Mouse (Mus musculus): Measurements from ENCODE around the gene Reln. TPM values are rescaled to one million over a fixed set of nuclear protein-coding genes. Genes with fewer than 3 reads are reported as not detected.

The Reln gene
- total RNA-seq, 2 experiments from 2014 or later = 2.2 to 3.4 TPM

DNA sequence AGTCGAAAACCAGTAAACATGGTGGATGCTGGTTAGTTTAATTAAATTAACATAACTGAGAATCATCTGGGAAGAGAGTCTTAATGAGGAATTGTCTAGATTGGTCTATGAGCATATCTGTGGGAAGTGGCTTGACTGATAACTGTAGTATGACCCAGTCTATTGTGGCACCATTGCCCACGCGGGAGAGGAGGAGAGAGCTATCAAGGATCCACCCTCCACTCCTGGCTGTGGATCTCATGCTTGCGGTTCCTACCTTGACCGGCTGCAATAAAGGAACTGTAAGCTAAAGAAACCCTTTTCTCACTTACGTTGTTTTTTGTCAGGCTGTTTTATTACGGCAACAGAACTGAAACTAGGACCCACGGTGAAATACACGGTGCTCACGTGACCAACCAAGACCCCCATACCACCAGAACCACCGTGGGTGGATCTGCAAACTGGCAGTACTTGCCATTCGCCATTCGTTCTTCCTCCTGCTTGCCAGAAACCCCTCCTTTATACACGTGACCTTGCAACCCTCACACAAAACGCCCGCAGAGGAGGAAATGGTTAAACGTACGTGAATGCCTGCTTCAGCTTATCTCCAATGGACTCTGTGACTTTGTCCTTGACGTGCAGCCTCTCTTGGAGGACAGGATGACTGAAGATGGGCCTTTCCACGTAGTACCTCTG, 497.7 kb downstream of the Reln start:
- DNase-seq = no peak

DNA sequence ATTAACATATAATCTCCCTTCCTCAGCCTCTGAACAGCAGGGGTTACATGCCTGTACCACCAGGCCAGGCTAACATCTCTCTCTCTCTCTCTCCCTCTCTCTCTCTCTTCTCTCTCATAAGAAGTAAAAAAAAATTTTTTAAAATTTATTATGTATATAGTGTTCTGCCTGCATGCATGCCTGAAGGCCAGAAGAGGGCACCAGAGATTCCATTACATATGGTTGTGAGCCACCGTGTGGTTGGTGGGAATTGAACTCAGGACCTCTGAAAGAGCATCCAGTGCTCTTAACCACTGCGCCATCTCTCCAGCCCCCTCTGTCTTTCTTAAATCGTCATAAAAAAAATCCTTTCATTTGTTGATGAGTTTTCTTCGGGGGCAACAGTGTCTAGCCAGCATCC, 499.8 kb downstream of the Reln start:
- no peak for DNase-seq

Other genes starting within 250 kb of the Reln start
- gene Orc5, start 205.7 kb upstream of the Reln start, total RNA-seq (2021) = 10 to 100 TPM in 1 of 2 experiments, 1 to 10 TPM in 1; 8.3 to 10.1 TPM

Data from heart, adult 18-20 months (tissue).